Mouse (Mus musculus) neural tube, embryonic 13.5 days (tissue): ENCODE data around the gene Nrcam. TPM values are rescaled to one million over a fixed set of nuclear protein-coding genes. Genes with fewer than 3 reads are reported as not detected.

Source experiments
- ATAC-seq: fragments of 200-750 bp; cut with Nextera tagmentation; 2 replicates; pipeline ENCODE4 v1.8.0; 2017; ENCODE audit warnings: low read depth, mild to moderate bottlenecking, moderate TSS enrichment, moderate library complexity
- H3K27ac ChIP-seq: fragments of 300-500 bp; sonication (generic); replicated peaks from 2 replicates; pipeline ENCODE4 v1.5.1; 2015; ENCODE audit warnings: moderate library complexity, mild to moderate bottlenecking, inconsistent platforms
- H3K27me3 ChIP-seq: fragments of 300-500 bp; sonication (generic); 2 replicates; pipeline ENCODE4 v1.6.1; 2015; ENCODE audit warnings: mild to moderate bottlenecking, inconsistent platforms
- H3K36me3 ChIP-seq: fragments of 300-500 bp; sonication (generic); 2 replicates; pipeline ENCODE4 v1.6.1; 2015; ENCODE audit warnings: mild to moderate bottlenecking, inconsistent platforms
- H3K4me1 ChIP-seq: fragments of 300-500 bp; sonication (generic); replicated peaks from 2 replicates; pipeline ENCODE4 v1.6.1; 2015; ENCODE audit warnings: inconsistent platforms
- H3K4me2 ChIP-seq: fragments of 300-500 bp; sonication (generic); 2 replicates; pipeline ENCODE4 v1.6.1; 2015; ENCODE audit warnings: inconsistent platforms, mild to moderate bottlenecking, moderate library complexity
- H3K4me3 ChIP-seq: fragments of 300-500 bp; sonication (generic); 2 replicates; pipeline ENCODE4 v1.5.1; 2015; ENCODE audit warnings: mild to moderate bottlenecking, inconsistent platforms
- H3K9ac ChIP-seq: fragments of 300-500 bp; sonication (generic); 2 replicates; pipeline ENCODE4 v1.6.1; 2015; ENCODE audit warnings: moderate library complexity, mild to moderate bottlenecking, inconsistent platforms
- H3K9me3 ChIP-seq: fragments of 300-500 bp; sonication (generic); 2 replicates; pipeline ENCODE4 v1.6.1; 2016; ENCODE audit warnings: inconsistent platforms
- WGBS: fragments of 180-500 bp; shearing (Covaris S2); methylation state at CpG from one replicate; pipeline ENCODE4 v1.1.7; 2015; 5-methylcytosine and 5-hydroxymethylcytosine counted together
- polyA plus RNA-seq: library from polyadenylated mRNA; unstranded; fragments of >200 nt; fragmentation: Nextera tagmentation; extraction: Ambion mirVana; gene quantifications from 2 replicates; pipeline ENCODE4 v1.2.1, GENCODE M21; 2015

Nrcam gene
- polyA plus RNA-seq, 1 experiment from 2014 or later = 110 TPM

DNA sequence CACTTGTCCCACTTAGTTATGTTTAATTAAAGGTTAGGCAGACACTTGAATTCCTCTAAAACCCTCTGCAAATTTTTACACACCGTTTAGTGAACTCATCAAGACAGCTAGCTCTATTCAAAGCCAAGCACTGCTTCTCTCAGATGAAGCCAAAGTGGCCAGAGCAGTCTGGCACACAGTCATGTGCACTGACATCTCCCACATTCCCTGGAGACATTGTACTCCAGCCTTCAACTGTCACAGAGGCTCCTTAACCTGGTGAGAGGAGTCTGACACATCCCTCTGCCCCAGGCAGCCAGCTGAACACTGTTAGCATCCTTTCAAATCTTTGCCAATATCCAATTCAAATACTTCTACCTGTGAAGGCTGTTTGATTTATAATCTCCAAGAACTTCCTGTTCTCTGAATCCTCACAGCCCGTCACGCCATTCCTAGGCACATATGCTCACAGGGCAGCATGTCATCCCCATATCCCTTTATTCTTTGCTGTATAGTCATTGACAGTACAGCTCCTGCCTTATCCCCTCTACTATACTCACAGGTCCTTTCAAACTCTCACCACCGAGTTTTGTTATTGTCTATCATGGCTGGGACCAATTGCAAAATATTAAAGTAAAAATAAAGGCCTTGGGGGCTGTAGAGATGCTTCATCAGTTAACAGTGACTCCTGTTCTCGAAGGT is 173.3 kb downstream of the Nrcam start:
- Histone ChIP-seq H3K27ac (no peak overlapping the region), H3K9ac (0 out of 2 replicates have a peak overlapping the region, but pooled peaks have one; percentile 8), H3K4me2 (no peak overlapping the region), H3K27me3 (no peaks in the 10 kb centered on the region), H3K9me3 (no peaks in the 10 kb centered on the region), H3K4me1 (peaks cover 26% of the 10 kb centered on the region), H3K36me3 (no peaks in the 10 kb centered on the region), H3K4me3 (no peak overlapping the region)
- no peak for ATAC-seq
- WGBS = 69% methylated on average over 5 of the region's 5 CpGs

GRCm38 (mm10) chr12:44503737-44504136 is 175.1 kb downstream of the Nrcam start:
- Histone ChIP-seq H3K27me3 (no peaks in the 10 kb centered on the region), H3K9ac (no peak overlapping the region), H3K4me1 (peaks cover 16% of the 10 kb centered on the region), H3K4me3 (no peak overlapping the region), H3K27ac (no peak overlapping the region), H3K4me2 (no peak overlapping the region), H3K9me3 (no peaks in the 10 kb centered on the region), H3K36me3 (no peaks in the 10 kb centered on the region)
- ATAC-seq = no peak
- WGBS = 84% methylated on average over 4 of the region's 4 CpGs

DNA sequence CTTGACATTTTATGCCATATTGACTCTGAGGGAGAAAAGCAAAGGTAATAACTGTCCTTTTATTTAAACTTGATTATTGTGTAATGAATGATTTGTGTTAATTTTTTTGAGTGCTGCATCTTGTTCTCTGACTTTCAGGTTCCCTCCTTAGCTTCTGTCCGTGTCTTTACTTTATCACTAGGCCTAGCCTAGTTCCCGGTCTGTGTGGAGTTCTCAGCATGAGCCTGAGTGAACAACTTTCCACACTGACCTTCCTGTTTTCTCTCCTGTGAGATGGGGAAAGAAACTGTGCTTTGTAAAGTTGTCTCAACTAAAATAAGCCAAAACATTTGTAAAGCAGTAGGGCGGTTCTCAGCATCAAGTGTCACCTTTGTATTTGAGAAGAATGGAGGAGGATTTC is 179.9 kb downstream of the Nrcam start:
- no peak for ATAC-seq
- Histone ChIP-seq H3K4me1 (peaks cover 6% of the 10 kb centered on the region), H3K36me3 (no peaks in the 10 kb centered on the region), H3K4me2 (no peak overlapping the region), H3K27me3 (no peaks in the 10 kb centered on the region), H3K27ac (no peak overlapping the region), H3K9me3 (no peaks in the 10 kb centered on the region), H3K4me3 (no peak overlapping the region), H3K9ac (no peak overlapping the region)
- WGBS = 76% methylated on average over 3 of the region's 3 CpGs

DNA sequence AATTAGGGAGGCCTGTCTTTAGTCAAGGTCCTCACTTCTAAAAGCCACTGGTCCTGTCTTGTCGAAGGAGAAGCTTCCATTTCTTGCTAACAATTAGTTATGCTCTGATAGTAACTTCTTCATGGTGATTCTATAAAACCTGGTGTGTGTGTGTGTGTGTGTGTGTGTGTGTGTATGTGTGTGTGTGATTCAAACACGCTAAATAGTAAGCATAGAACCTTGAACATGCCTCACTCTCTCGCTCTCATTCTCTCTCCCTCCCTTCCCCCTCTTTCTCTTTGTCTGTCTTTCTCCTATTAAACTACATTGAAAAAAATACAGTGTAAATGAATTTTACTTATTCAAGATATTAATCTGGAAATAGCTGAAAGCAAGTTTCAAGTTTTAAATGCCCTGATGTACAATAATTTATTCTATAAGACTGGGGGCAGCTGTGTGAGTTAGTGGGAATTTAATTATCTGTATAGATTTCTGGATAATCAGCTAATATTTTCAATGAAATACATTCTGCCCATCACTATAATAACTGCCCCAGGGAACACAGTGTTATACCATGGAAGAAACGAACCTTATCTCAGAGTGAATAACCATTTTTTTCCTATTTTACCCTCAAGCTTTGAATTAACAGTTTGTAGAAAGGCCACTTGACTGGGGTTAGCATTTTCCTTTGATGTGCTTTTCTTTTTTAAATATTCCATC is 180.9 kb downstream of the Nrcam start:
- ATAC-seq = no peak
- 53% methylated on average over 4 of the region's 4 CpGs for WGBS

GRCm38 (mm10) chr12:44515066-44515465 is 186.4 kb downstream of the Nrcam start:
- H3K4me1 ChIP-seq = peaks cover 8% of the 10 kb centered on the region; the same call in 1 of the 2 replicates
- no peak overlapping the region for H3K9ac ChIP-seq
- 0 out of 2 replicates have a peak, but pooled peaks have one; percentile 14 for ATAC-seq
- no peak overlapping the region for H3K4me3 ChIP-seq
- H3K27me3 ChIP-seq = no peaks in the 10 kb centered on the region
- no peak overlapping the region for H3K4me2 ChIP-seq
- no peaks in the 10 kb centered on the region for H3K36me3 ChIP-seq
- WGBS = 58% methylated on average over 4 of the region's 4 CpGs
- H3K9me3 ChIP-seq = no peaks in the 10 kb centered on the region
- no peak overlapping the region for H3K27ac ChIP-seq

More for the DNA sequence above, 180.9 kb downstream of the Nrcam start:
- no peaks in the 10 kb centered on the region for H3K27me3 ChIP-seq
- no peak overlapping the region for H3K4me3 ChIP-seq
- no peak overlapping the region for H3K27ac ChIP-seq
- H3K9ac ChIP-seq = no peak overlapping the region
- H3K4me1 ChIP-seq = peaks cover 6% of the 10 kb centered on the region
- H3K9me3 ChIP-seq = no peaks in the 10 kb centered on the region
- no peak overlapping the region for H3K4me2 ChIP-seq
- H3K36me3 ChIP-seq = no peaks in the 10 kb centered on the region

DNA sequence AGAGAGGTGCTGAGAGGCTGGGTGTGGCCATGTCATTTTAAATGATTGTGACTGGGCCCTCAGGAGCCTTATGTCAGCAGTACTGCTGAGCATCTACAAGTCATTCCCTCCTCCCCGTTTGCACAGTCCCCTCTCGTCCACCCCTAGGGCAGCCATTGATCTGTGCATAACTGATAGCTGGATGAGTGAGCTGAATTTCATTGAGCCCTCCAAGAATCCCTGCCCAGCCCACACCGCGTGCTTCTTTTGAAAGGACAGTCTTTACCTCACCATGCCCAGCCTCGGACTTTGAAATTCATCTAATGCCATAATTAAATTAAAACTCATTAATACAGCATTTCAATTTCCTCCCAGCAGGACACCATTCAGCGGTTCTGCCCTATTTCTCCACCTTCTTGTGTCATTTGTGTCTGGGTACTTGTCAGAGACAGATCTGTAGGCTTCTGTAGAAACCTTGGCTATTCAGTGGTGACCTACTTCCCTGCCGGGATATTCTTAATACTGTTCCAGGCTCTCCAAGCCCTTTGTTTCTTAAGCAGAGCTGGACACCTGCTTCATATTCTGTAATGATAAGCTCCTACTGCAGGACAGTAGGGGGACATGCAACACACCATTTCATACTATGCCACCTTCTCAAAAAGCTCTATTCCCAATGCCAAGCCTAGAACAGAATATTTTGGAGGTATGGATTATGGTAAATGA is 190.9 kb downstream of the Nrcam start:
- H3K4me2 ChIP-seq = no peak overlapping the region
- H3K4me3 ChIP-seq = no peak overlapping the region
- ATAC-seq = peak; percentile 55; the same call in 1 of the 2 replicates
- no peaks in the 10 kb centered on the region for H3K27me3 ChIP-seq
- no peak overlapping the region for H3K9ac ChIP-seq
- no peak overlapping the region for H3K27ac ChIP-seq
- H3K9me3 ChIP-seq = no peaks in the 10 kb centered on the region
- H3K36me3 ChIP-seq = no peaks in the 10 kb centered on the region
- peaks cover 8% of the 10 kb centered on the region; the same call in 1 of the 2 replicates for H3K4me1 ChIP-seq
- WGBS = 32% methylated on average over 7 of the region's 7 CpGs

DNA sequence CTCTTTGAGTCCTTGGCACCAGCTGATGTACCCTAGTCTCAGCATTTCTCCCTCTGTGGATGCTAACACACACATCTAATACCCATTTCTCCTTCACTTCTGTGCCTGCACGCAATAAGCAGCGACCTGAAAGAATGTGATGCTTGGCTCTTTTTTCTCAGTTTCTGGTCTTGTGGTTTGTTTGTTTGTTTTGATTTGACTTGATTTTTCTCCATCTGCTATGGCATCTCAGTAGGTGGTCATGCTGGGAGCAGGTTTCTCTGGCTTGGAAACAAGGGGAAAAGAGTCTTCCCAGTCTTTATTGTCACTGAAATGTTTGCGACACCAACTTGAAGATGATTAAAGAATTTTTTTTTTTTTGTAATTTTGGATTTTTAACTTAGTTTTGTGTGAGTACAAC is 192.8 kb downstream of the Nrcam start:
- H3K4me2 ChIP-seq = no peak overlapping the region
- 80% methylated on average over 3 of the region's 3 CpGs for WGBS
- no peak for ATAC-seq

GRCm38 (mm10) chr12:44524621-44525565 is 196.2 kb downstream of the Nrcam start:
- H3K27ac ChIP-seq = no peak overlapping the region
- H3K9ac ChIP-seq = no peak overlapping the region
- no peak overlapping the region for H3K4me3 ChIP-seq
- 74% methylated on average over 8 of the region's 8 CpGs for WGBS
- H3K4me2 ChIP-seq = no peak overlapping the region
- H3K36me3 ChIP-seq = no peaks in the 10 kb centered on the region
- peaks cover 6% of the 10 kb centered on the region; the same call in 1 of the 2 replicates for H3K4me1 ChIP-seq
- ATAC-seq = no peak
- no peaks in the 10 kb centered on the region for H3K9me3 ChIP-seq
- no peaks in the 10 kb centered on the region for H3K27me3 ChIP-seq

More for the DNA sequence above, 192.8 kb downstream of the Nrcam start:
- Histone ChIP-seq H3K27me3 (no peaks in the 10 kb centered on the region), H3K27ac (no peak overlapping the region), H3K9me3 (no peaks in the 10 kb centered on the region), H3K4me1 (peaks cover 8% of the 10 kb centered on the region; the same call in 1 of the 2 replicates), H3K9ac (no peak overlapping the region), H3K4me3 (no peak overlapping the region), H3K36me3 (no peaks in the 10 kb centered on the region)

GRCm38 (mm10) chr12:44528391-44529016 is 199.8 kb downstream of the Nrcam start:
- Histone ChIP-seq H3K9ac (no peak overlapping the region), H3K27ac (no peak overlapping the region), H3K4me1 (peaks cover 11% of the 10 kb centered on the region), H3K4me2 (no peak overlapping the region), H3K9me3 (no peaks in the 10 kb centered on the region), H3K27me3 (no peaks in the 10 kb centered on the region), H3K36me3 (no peaks in the 10 kb centered on the region), H3K4me3 (no peak overlapping the region)
- ATAC-seq = no peak
- 46% methylated on average over 11 of the region's 11 CpGs for WGBS

GRCm38 (mm10) chr12:44532337-44533113 is 203.8 kb downstream of the Nrcam start:
- no peak overlapping the region for H3K4me3 ChIP-seq
- no peaks in the 10 kb centered on the region for H3K27me3 ChIP-seq
- ATAC-seq = 0 out of 2 replicates have a peak, but pooled peaks have one; percentile 28
- 48% methylated on average over 19 of the region's 19 CpGs for WGBS
- peaks cover 36% of the 10 kb centered on the region for H3K4me1 ChIP-seq
- peak overlapping the region; percentile 61 for H3K27ac ChIP-seq
- no peaks in the 10 kb centered on the region for H3K9me3 ChIP-seq
- 0 out of 2 replicates have a peak overlapping the region, but pooled peaks have one; percentile 35 for H3K9ac ChIP-seq
- H3K4me2 ChIP-seq = peak overlapping the region; percentile 31
- no peaks in the 10 kb centered on the region for H3K36me3 ChIP-seq
